Mouse (Mus musculus) right cerebral cortex, postnatal 4 days (tissue): ENCODE results near the gene Krt39.
A peak's percentile ranks its signal among the peaks of the same experiment; 100 is the strongest.

ENCODE experiments used
- DNase-seq: peaks from one replicate; pipeline ENCODE4 v3.0.0-alpha.2; 2022

The Krt39 gene

GRCm38 (mm10) chr11:99521288-99521860, at the start of gene Krt39:
Gene Krt39 (minus strand): TSS chr11:99521338.
- DNase-seq, result no peak

GRCm38 (mm10) chr11:99566530-99566929, 45.4 kb upstream of the Krt39 start, which contains the start of gene Krtap3-1:
Gene Krtap3-1 (minus strand): TSS chr11:99566630.
- DNase-seq, result no peak

GRCm38 (mm10) chr11:99562580-99562979, 41.4 kb upstream of the Krt39 start:
- DNase-seq, result no peak

GRCm38 (mm10) chr11:99559366-99559765, 38.2 kb upstream of the Krt39 start, which contains the start of gene Gm11939:
Gene Gm11939 (minus strand): TSS chr11:99559466.
- DNase-seq, result no peak

GRCm38 (mm10) chr11:99557976-99558745, 37.0 kb upstream of the Krt39 start:
- DNase-seq, result no peak

- no peak for DNase-seq
Observed at GRCm38 (mm10) chr11:99556753-99557152, 35.6 kb upstream of the Krt39 start, which contains the start of gene Krtap3-2. Gene Krtap3-2 (minus strand): TSS chr11:99556853.

DNA sequence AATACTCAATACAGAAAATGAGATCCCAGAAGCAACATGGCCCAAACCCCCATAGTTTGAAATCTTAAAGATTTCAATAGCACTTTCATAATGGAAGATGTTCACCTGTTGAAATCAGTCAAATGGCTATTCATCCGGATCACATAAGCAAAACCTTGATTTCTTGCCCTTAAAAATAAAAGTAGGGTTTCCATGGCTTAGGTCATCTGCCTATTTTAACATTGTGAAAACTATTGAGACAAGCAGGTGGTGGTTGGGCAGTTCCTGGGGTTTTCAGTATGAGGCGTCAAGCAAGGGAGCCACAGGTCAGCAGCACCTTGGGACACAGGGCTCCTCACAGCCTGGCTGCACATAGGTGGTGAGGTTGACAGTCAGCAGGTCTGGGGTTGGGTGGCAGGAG, 35.1 kb upstream of the Krt39 start:
- DNase-seq, result no peak

DNA sequence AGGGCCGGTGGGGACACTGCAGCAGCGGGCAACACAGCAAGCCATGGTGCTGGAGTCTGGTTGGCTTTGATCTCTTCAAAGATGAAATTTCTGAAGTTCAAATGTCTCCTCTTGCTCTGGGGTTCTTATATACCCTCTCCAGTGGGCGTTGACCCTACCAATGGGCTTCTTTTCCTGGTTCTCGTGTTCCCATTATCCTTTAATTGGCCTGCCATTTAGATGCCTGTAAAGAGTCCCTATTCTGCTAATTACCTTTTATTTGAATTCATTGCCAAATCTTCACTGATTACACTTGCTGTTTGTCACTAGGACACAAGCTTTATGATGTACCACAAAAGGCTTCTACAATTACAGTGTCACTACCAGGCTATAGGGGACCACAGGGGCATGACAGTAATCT, 29.6 kb upstream of the Krt39 start, which contains the start of gene Krtap3-3:
Gene Krtap3-3, minus strand, starts transcription at position 101 of the 400 bp plus-strand sequence.
- DNase-seq, result no peak

GRCm38 (mm10) chr11:99547892-99548291, 26.8 kb upstream of the Krt39 start:
- no peak for DNase-seq

DNA sequence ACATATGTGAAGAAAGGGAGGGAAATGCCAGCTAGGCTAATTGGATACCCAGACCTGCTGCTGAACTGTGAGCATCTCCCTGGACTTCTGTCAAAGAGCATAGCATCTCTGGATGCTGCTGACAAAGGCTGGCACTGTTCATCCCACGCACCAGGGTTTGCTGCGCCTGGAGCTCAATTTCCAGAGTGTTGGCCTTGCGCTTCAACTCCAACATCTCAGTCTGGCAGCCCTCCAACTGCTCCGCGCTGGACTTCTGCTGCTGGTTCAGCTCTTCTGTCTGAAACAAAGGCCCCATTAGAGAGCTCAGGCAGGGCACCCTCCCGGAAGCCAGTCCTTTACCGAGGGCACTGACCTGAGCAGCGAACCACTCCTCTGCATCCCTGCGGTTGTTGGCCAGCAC, 18.6 kb upstream of the Krt39 start:
- peak; percentile 46 for DNase-seq

GRCm38 (mm10) chr11:99514098-99514497, 7.0 kb downstream of the Krt39 start:
- DNase-seq, result no peak

- no peak for DNase-seq
Observed at GRCm38 (mm10) chr11:99500095-99500805, 20.9 kb downstream of the Krt39 start.

DNA sequence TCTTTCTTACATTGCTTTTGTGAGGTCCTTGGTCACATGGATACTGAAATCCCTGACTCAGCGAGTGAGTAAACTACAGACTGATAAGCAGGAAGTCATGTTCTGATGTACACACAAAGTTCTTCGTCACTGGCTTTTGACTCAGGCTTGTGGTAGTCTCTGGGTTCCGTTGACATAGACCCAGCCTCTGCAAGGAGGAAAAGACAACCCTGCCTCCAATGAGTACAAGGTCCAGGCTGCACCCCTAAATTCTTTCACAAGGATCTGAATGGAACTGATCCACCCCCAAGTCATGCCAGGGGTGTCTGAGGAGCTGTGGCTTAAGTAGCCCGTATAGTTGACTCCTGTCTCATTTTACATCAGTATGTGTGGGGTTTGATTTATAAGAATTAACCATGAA, 24.7 kb downstream of the Krt39 start:
- no peak for DNase-seq

DNA sequence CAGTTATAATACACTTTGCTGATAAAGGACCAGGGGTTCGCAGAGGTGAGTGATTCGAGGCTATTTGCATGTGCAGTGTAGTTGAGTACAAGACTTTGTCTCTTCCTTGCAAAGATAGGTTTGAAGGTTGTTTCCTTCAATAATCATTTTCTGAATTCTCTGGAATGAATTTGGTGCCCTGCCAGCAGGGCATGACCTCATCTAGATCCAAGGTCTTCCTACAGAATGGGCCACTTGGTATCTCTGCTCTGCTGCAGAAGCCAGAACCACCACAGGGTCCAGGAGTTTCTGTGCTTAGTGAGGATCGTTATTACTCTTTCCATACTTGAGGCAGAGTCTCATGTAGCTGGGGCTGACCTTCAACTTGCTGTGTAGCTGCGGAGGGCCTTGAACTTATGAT, 26.4 kb downstream of the Krt39 start:
- DNase-seq, result no peak

DNA sequence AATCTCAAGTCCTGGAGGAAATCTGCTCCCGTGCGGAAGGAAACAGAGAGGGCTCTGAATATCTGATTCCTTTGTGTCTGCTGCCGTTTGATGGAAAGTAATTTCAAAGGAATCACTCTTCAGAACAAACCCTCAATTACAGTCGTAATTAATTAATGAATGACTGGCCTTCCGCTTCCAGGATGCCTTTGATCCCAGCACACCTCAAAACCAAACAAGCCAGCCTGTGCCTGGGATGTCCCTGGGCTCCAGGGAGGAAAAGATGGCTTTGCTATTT, 27.6 kb downstream of the Krt39 start:
- DNase-seq, result no peak

- no peak for DNase-seq
Observed at GRCm38 (mm10) chr11:99492733-99493573, 28.2 kb downstream of the Krt39 start, which contains the start of gene Krt23. Gene Krt23 (minus strand): TSS chr11:99493137.

- no peak for DNase-seq
Observed at GRCm38 (mm10) chr11:99491040-99491439, 30.1 kb downstream of the Krt39 start.

DNA sequence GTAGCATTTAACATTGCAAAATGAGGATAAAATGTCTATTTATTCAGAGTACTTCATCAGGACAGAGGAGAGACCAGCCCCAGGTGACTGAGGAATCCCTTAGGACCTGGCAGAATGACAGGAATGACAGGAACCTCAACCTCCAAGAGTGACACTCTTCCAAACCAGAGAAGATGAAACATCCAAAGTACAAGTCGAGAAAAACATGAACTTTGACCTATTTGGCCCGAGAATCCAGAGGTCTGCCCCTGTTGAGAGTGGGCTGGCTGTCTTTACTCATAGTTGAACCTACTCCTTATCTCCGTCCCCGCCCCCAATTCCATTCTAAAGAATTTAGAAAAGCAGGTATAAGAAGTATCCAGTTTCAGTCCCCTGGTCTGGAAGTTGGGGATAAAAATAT, 30.5 kb downstream of the Krt39 start:
- no peak for DNase-seq

- DNase-seq, result no peak
Observed at GRCm38 (mm10) chr11:99489233-99489632, 31.9 kb downstream of the Krt39 start.

GRCm38 (mm10) chr11:99474981-99475380, 46.2 kb downstream of the Krt39 start:
- no peak for DNase-seq

DNA sequence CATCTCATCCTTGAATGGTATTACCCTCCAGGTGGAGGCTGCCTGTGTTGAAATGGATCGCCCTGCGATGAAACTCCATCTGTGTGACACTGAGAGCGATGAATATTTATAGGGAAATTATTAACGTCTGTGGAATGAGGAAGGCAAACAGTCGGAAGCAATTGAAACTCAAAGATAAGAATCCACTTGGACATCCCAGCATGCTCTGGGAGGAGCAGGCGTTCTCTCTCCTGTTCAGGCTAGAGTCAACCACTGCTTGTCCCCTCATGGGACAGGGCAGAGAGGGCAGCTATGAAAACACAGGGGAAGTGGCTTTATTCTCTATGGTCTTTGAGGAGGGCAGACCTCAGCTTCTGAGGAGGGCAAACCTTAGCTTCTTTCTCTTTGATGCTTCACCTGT, 47.7 kb downstream of the Krt39 start:
- DNase-seq, result no peak

- DNase-seq, result no peak
Observed at GRCm38 (mm10) chr11:99472405-99472804, 48.7 kb downstream of the Krt39 start.

GRCm38 (mm10) chr11:99471946-99472345, 49.2 kb downstream of the Krt39 start:
- DNase-seq, result no peak
